Mouse (Mus musculus) liver, embryonic 14.5 days (tissue): ENCODE measurements at regions not wholly inside any gene's neighbourhood (a gene's known extent, or its start where the extent isn't known, plus 50 kb on each side); places are given as distances from the start of the nearest gene placed in this dataset.

ENCODE experiments used
- ATAC-seq: fragments of 200-750 bp; cut with Nextera tagmentation; 2 replicates; pipeline ENCODE4 v1.8.0; 2017; ENCODE audit warnings: moderate number of reproducible peaks, mild to moderate bottlenecking, moderate library complexity; ENCODE audit not compliant: insufficient read depth
- DNase-seq, 3 experiments: peaks; one replicate each; pipeline ENCODE4 v3.0.0-alpha.2; 2012 to 2013; ENCODE audit warnings: low read depth in 3 of 3, low spot score in 3 of 3
- H3K27ac ChIP-seq: fragments of 300-500 bp; sonication (generic); 2 replicates; pipeline ENCODE4 v1.5.1; 2014; ENCODE audit warnings: moderate library complexity, mild to moderate bottlenecking, control low read depth, inconsistent platforms
- H3K27me3 ChIP-seq: fragments of 300-500 bp; sonication (generic); 2 replicates; pipeline ENCODE4 v1.6.1; 2014; ENCODE audit warnings: mild to moderate bottlenecking, low read length, moderate library complexity; ENCODE audit not compliant: control insufficient read depth, insufficient read depth
- H3K36me3 ChIP-seq: fragments of 300-500 bp; sonication (generic); replicated peaks from 2 replicates; pipeline ENCODE4 v1.6.1; 2014; ENCODE audit warnings: low read depth; ENCODE audit not compliant: control insufficient read depth, insufficient read depth
- H3K4me1 ChIP-seq, 2 experiments: fragments of 200-500 bp in 1 of 2; fragments of 300-500 bp in 1 of 2; sonication (generic) in 1 of 2; replicated peaks; 2 replicates each; pipeline ENCODE4 v1.6.1; 2012 to 2014; ENCODE audit warnings: antibody characterized with exemption in 1 of 2, inconsistent platforms in 1 of 2, low read length in 1 of 2; ENCODE audit not compliant: control insufficient read depth in 2 of 2, insufficient read depth in 2 of 2
- H3K4me2 ChIP-seq: fragments of 300-500 bp; sonication (generic); 2 replicates; pipeline ENCODE4 v1.6.1; 2014; ENCODE audit warnings: low read depth, mild to moderate bottlenecking, control low read depth, moderate library complexity
- H3K4me3 ChIP-seq, 2 experiments: fragments of 200-500 bp in 1 of 2; fragments of 300-500 bp in 1 of 2; sonication (generic) in 1 of 2; 2 replicates each; pipeline ENCODE4 v1.5.1; 2012 to 2014; ENCODE audit warnings: low read depth in 2 of 2, low read length in 2 of 2, mild to moderate bottlenecking in 2 of 2, control low read depth in 1 of 2, inconsistent platforms in 1 of 2, moderate library complexity in 1 of 2; ENCODE audit not compliant: insufficient read depth in 1 of 2
- H3K9ac ChIP-seq: fragments of 300-500 bp; sonication (generic); replicated peaks from 2 replicates; pipeline ENCODE4 v1.6.1; 2014; ENCODE audit warnings: mild to moderate bottlenecking, control low read depth, moderate library complexity
- H3K9me3 ChIP-seq: fragments of 300-500 bp; sonication (generic); 2 replicates; pipeline ENCODE4 v1.6.1; 2016; ENCODE audit warnings: low read length, mixed read lengths; ENCODE audit not compliant: control insufficient read depth
- CTCF ChIP-seq: IDR thresholded peaks from 2 replicates; pipeline ENCODE4 v1.5.1; 2016; ENCODE audit warnings: antibody characterized with exemption, low read depth, control low read depth
- EP300 ChIP-seq: IDR thresholded peaks from 2 replicates; pipeline ENCODE4 v1.6.1; 2016; ENCODE audit warnings: antibody characterized with exemption, low read depth
- WGBS: fragments of 180-500 bp; shearing (Covaris S2); extraction: QIAGEN DNeasy Blood & Tissue Kit; methylation state at CpG from one replicate; pipeline ENCODE4 v1.1.7; 2014; ENCODE audit not compliant: insufficient replicate concordance; 5-methylcytosine and 5-hydroxymethylcytosine counted together

GRCm38 (mm10) chr13:69252335-69252734, 253.0 kb upstream of the Adcy2 start:
- no peaks in the 10 kb centered on the region for H3K9me3 ChIP-seq
- ATAC-seq (no peak), DNase-seq (no peak)
- TF ChIP-seq CTCF = no peak
- TF ChIP-seq EP300 = no peak
- no peaks in the 10 kb centered on the region for H3K4me1 ChIP-seq
- H3K4me2 ChIP-seq = no peak overlapping the region
- no peak overlapping the region for H3K9ac ChIP-seq
- no peaks in the 10 kb centered on the region for H3K27me3 ChIP-seq
- WGBS = 70% methylated on average over 10 of the region's 10 CpGs
- H3K27ac ChIP-seq = no peak overlapping the region
- no peak overlapping the region for H3K4me3 ChIP-seq
- no peaks in the 10 kb centered on the region for H3K36me3 ChIP-seq

DNA sequence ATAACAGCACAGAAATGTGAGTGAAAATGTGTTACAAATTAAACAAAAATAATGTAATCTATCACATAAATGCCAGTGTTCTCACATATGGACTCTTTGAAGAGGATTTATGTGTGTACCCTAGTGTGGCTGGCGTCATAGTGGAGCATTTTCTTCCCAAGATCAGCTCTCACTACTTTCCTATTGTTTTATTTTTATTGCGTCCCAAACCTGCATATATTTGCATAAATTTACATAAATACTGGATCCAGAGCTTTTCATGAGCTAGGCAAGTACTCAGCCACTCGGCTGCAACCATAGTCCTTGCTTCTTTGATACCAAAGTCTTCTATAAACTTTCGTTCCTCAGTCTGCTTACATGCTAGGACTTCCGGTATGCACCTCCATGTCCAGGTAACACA, 261.1 kb upstream of the Adcy2 start:
- no peaks in the 10 kb centered on the region for H3K36me3 ChIP-seq
- H3K27ac ChIP-seq = no peak overlapping the region
- H3K4me3 ChIP-seq = no peak overlapping the region
- H3K4me2 ChIP-seq = no peak overlapping the region
- no peaks in the 10 kb centered on the region for H3K27me3 ChIP-seq
- ATAC-seq (no peak), DNase-seq (no peak)
- no peak overlapping the region for H3K9ac ChIP-seq
- H3K9me3 ChIP-seq = no peaks in the 10 kb centered on the region
- TF ChIP-seq EP300 = no peak
- no peak for TF ChIP-seq CTCF
- WGBS = 55% methylated on average over 5 of the region's 5 CpGs
- no peaks in the 10 kb centered on the region for H3K4me1 ChIP-seq

GRCm38 (mm10) chr13:69260972-69261371, 261.6 kb upstream of the Adcy2 start:
- Histone ChIP-seq H3K27me3 (no peaks in the 10 kb centered on the region), H3K9me3 (no peaks in the 10 kb centered on the region), H3K4me3 (no peak overlapping the region), H3K36me3 (no peaks in the 10 kb centered on the region), H3K9ac (no peak overlapping the region), H3K4me2 (no peak overlapping the region), H3K27ac (no peak overlapping the region), H3K4me1 (no peaks in the 10 kb centered on the region)
- DNase-seq = no peak
- ATAC-seq = no peak
- no peak for TF ChIP-seq EP300
- TF ChIP-seq CTCF = no peak
- 53% methylated on average over 4 of the region's 4 CpGs for WGBS

DNA sequence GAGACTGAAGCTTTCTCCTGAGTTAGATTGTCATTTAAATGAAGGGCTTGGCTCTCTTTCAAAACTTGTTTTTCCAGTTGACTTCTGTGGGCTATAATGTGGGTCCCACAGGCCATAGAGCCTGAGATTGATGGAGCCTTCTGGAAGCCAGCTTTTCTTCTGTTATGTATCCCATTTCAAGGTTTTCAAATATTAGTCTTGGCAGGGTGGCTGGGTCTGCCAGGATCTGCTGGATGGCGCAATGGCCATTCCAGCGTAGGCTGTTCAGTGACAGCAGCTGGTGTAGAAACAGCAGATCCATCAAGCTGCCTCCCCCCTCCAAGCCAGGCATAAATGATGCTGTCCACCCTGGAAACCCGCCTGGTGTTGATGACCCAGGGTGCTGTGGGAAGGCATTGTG, 264.4 kb upstream of the Adcy2 start:
- Histone ChIP-seq H3K4me2 (no peak overlapping the region), H3K9ac (no peak overlapping the region), H3K4me1 (no peaks in the 10 kb centered on the region), H3K36me3 (no peaks in the 10 kb centered on the region), H3K4me3 (no peak overlapping the region), H3K27ac (no peak overlapping the region), H3K27me3 (no peaks in the 10 kb centered on the region), H3K9me3 (no peaks in the 10 kb centered on the region)
- no peak for TF ChIP-seq CTCF
- no peak for TF ChIP-seq EP300
- DNase-seq = no peak
- ATAC-seq = no peak
- 65% methylated on average over 3 of the region's 3 CpGs for WGBS

DNA sequence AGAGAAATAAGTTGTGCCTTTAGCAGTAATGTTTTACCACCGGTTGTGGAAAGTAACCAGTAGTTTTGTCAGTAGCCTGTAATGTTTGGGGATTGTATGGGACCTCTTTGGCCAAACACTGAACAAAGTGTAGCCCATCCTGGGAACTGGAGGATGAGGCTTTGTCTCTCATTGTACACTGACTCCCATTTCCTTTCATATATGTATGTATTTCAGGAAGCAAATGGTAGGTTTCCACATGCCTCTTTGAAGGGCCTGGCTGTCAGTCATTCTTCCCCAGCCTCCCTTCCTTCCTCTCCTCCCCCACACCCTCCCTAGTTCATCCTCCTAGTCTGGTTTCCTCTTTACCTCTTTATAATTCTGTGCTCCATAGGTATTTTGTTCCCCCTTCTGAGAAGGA, 266.7 kb upstream of the Adcy2 start:
- WGBS = 13% methylated on average over 1 of the region's 1 CpGs
- H3K36me3 ChIP-seq = no peaks in the 10 kb centered on the region
- no peak for DNase-seq

More for the DNA sequence above, 266.7 kb upstream of the Adcy2 start:
- H3K4me2 ChIP-seq = no peak overlapping the region
- TF ChIP-seq CTCF (no peak), EP300 (no peak)
- no peak overlapping the region for H3K27ac ChIP-seq
- no peaks in the 10 kb centered on the region for H3K4me1 ChIP-seq
- H3K9ac ChIP-seq = no peak overlapping the region
- no peaks in the 10 kb centered on the region for H3K9me3 ChIP-seq
- no peak for ATAC-seq
- H3K4me3 ChIP-seq = no peak overlapping the region
- H3K27me3 ChIP-seq = no peaks in the 10 kb centered on the region
